Mouse (Mus musculus) spleen, adult 2 months (tissue): ENCODE results near the gene Nhs. TPM values are rescaled to one million over a fixed set of nuclear protein-coding genes. Genes with fewer than 3 reads are reported as not detected.

Experiments
- DNase-seq, 2 experiments: peaks; one replicate each; pipeline versions ENCODE4 v3.0.0 to v3.0.0-alpha.2; 2012 to 2021; ENCODE audit warnings: low spot score in 2 of 2, low read depth in 1 of 2
- H3K27ac ChIP-seq: fragments of 200-500 bp; 2 replicates; pipeline ENCODE4 v1.5.1; 2012; ENCODE audit warnings: low read length, inconsistent platforms; ENCODE audit not compliant: insufficient read depth
- H3K27me3 ChIP-seq: fragments of 200-500 bp; 2 replicates; pipeline ENCODE4 v1.6.1; 2012; ENCODE audit warnings: mild to moderate bottlenecking, moderate library complexity, low read length, inconsistent platforms; ENCODE audit not compliant: control insufficient read depth, insufficient read depth
- H3K36me3 ChIP-seq: fragments of 200-500 bp; 2 replicates; pipeline ENCODE4 v1.6.1; 2012; ENCODE audit warnings: mild to moderate bottlenecking, low read length, inconsistent platforms; ENCODE audit not compliant: control insufficient read depth, insufficient read depth
- H3K4me1 ChIP-seq: fragments of 200-500 bp; 2 replicates; pipeline ENCODE4 v1.6.1; 2011; ENCODE audit warnings: inconsistent platforms; ENCODE audit not compliant: control insufficient read depth, insufficient read depth, insufficient read length
- H3K4me3 ChIP-seq: fragments of 200-500 bp; 2 replicates; pipeline ENCODE4 v1.5.1; 2011; ENCODE audit warnings: mild to moderate bottlenecking, inconsistent platforms; ENCODE audit not compliant: insufficient read depth, insufficient read length; ENCODE audit errors: extremely low read depth
- CTCF ChIP-seq: fragments of 200-500 bp; IDR thresholded peaks from 2 replicates; pipeline ENCODE4 v1.5.1; 2011; ENCODE audit warnings: mild to moderate bottlenecking, inconsistent platforms; ENCODE audit not compliant: insufficient read depth, insufficient read length, insufficient replicate concordance; ENCODE audit errors: extremely low read depth
- POLR2A ChIP-seq: fragments of 200-500 bp; IDR thresholded peaks from 2 replicates; pipeline ENCODE4 v1.6.1; 2011; ENCODE audit warnings: low read depth, low read length, inconsistent platforms
- WGBS: fragments of 180-500 bp; shearing (Covaris S2); methylation state at CpG from one replicate; pipeline ENCODE4 v1.1.7; 2018; 5-methylcytosine and 5-hydroxymethylcytosine counted together
- polyA plus RNA-seq: library from polyadenylated mRNA; depleted of rRNA; stranded (reverse); fragments of >200 nt; gene quantifications from 2 replicates; pipeline ENCODE4 v1.2.3, GENCODE M21; 2012

Gene Nhs
- polyA plus RNA-seq, 1 experiment, result 0.28 TPM

DNA sequence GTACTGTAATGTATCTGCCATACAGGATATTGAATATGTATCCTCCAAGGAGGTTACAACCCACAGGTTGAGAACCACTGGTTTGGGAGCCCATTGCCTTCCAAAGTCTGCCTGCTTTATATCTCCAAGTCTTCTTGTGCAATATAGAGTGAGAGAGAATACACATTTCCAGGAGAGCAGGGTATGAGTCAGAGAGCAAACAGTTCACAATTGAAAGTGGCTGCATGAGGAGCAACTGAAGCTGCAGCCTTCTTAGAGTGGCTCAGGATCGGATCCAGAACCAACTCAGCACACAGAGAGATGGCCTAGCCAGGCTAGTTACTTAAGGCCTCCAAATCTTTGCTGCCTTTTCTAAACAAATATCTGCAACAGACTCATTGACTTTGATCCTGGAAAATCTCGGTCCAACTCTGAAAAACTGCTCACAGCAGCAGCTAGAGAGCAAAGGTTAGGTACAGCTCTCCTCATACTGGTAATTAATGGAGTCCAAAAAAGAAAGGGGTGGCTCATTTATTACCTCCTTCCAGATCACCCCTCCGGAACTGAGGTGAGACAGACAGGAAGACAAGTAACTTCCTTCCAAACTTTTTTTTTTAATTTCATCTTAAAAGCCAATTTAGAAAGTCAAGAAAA is 56.6 kb downstream of the Nhs start:
- H3K36me3 ChIP-seq, result no peaks in the 10 kb centered on the region
- no peak overlapping the region for H3K27ac ChIP-seq
- H3K27me3 ChIP-seq, result no peaks in the 10 kb centered on the region
- H3K4me1 ChIP-seq, result no peaks in the 10 kb centered on the region
- 57% methylated on average over 3 of the region's 3 CpGs for WGBS
- no peak overlapping the region for H3K4me3 ChIP-seq
- no peak for TF ChIP-seq CTCF
- no peak for TF ChIP-seq POLR2A
- no peak for DNase-seq

DNA sequence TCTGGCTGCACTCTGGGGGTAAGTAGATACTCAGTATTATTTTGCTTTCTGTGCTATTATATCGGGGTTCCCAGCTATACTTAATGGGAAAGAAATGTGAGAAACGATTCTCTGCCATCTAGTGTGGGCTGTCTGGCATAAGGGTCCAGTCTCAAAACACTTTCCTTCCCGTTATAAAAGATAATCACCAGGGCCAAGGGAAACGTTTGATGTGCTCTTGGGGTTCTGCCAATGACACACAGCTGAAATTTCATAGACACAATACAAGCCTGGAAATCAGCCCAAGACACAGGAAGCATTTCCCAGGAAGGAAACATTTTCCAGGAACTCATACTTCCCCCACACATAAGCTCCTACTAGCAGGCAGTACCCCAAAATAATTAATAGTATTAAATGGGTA is 61.2 kb downstream of the Nhs start:
- H3K36me3 ChIP-seq, result no peaks in the 10 kb centered on the region
- H3K4me1 ChIP-seq, result no peaks in the 10 kb centered on the region
- no peak overlapping the region for H3K27ac ChIP-seq
- WGBS, result 65% methylated on average over 4 of the region's 4 CpGs
- no peak overlapping the region for H3K4me3 ChIP-seq
- TF ChIP-seq CTCF (no peak), POLR2A (no peak)
- H3K27me3 ChIP-seq, result no peaks in the 10 kb centered on the region
- DNase-seq, result no peak

DNA sequence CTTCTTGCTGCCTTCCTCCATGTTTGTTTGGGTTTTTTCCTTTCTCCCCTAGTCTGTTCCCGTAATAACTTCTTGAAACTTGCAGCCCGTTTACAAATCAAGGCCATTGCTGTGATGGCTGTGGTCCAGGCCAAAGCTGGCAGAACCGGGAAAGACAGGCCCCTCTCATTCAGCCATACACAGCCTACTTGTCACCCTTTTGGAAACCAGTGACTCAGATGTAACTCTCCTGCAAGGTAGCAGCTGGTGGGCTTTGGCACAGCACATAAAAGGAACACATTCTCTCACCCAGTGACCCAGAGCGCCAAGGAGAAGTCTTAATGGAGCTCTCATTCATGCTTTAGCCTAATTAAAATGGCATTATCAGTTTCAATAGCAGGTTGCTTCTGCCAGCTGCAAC is 72.2 kb downstream of the Nhs start:
- no peaks in the 10 kb centered on the region for H3K27me3 ChIP-seq
- DNase-seq, result no peak
- no peak overlapping the region for H3K27ac ChIP-seq
- TF ChIP-seq CTCF, result no peak
- H3K36me3 ChIP-seq, result no peaks in the 10 kb centered on the region
- WGBS, result 74% methylated on average over 4 of the region's 4 CpGs
- no peak overlapping the region for H3K4me3 ChIP-seq
- H3K4me1 ChIP-seq, result no peaks in the 10 kb centered on the region

DNA sequence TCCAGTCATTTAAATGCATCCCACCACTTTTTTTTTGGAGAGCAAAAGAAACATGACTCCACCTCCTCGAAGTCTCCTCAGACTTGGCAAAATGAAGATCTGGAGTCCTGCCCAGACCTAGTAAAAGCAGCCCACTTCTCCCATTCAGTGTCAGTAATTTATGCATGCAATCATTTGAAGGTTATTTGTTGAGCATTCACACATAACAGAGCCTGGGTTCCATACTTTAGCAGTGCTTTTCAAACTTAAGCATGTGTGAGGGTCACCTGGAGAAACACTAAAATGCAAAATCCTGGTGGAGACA is 73.7 kb downstream of the Nhs start:
- no peak overlapping the region for H3K4me3 ChIP-seq
- no peak for DNase-seq
- H3K27me3 ChIP-seq, result no peaks in the 10 kb centered on the region
- no peak overlapping the region for H3K27ac ChIP-seq
- WGBS, result 77% methylated on average over 1 of the region's 1 CpGs
- H3K4me1 ChIP-seq, result no peaks in the 10 kb centered on the region
- H3K36me3 ChIP-seq, result no peaks in the 10 kb centered on the region
- TF ChIP-seq CTCF (no peak), POLR2A (no peak)

DNA sequence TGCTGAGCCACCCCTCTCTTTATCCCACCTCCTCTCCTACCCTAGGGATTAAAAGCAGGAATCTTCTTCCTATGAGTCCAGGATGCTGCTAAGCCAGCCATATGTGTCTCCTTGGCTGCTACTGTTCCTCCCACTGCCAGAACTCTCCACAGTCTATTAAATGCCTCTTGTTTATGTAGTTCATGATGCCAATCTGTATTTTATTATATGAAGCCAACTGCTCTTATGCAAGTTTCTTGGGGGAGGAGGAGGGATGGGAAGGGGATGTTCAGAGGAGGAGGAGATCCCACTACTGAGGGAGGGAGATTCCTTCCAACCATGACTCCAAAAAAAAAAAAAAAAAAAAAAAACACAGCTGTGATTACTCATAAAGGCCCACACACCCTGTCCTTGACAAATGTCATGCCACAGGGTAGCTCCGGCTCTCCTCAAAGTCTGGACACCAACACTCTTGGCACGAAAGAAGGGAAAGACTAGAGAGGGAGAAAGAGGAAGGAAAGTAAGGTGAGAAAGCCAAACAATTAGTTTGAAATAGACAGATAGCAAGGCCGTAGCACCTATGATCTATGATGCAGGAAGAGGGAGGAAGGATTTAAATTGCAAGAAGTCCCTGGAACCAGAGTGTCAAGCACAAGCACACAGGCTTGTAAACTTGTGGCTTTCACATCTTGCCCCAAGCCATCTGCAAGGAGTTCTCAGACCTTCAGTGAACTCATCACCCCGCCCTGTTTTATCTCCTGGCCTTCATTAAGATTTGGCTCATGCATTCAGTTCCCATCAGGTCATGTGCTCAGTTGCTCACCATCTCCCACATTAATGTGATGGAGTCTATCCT is 74.3 kb downstream of the Nhs start:
- Histone ChIP-seq H3K36me3 (no peaks in the 10 kb centered on the region), H3K4me1 (no peaks in the 10 kb centered on the region), H3K4me3 (no peak overlapping the region), H3K27me3 (no peaks in the 10 kb centered on the region), H3K27ac (no peak overlapping the region)
- no peak for TF ChIP-seq CTCF
- TF ChIP-seq POLR2A, result no peak
- no peak for DNase-seq
- 86% methylated on average over 4 of the region's 4 CpGs for WGBS

DNA sequence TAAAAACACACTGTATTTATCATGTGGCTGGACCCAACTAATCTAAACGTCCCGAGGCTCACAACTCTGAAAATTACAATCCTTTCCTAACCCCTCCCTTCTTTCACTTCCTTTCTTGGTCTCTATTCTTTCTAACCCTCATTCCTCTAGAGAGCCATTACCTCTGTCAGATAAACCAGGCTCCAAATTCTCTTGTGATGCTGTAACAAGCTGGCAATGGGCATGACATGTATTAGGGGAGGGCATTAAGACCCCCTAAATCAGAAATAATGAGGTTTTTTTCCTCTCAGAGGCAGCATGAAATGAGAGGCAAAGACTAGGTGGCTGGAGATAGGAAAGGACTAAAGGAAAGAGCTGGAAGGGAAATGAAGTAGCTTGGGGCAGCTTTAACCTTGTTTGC is 96.4 kb downstream of the Nhs start:
- TF ChIP-seq POLR2A (no peak), CTCF (no peak)
- Histone ChIP-seq H3K27me3 (no peaks in the 10 kb centered on the region), H3K36me3 (no peaks in the 10 kb centered on the region), H3K27ac (no peak overlapping the region), H3K4me3 (no peak overlapping the region), H3K4me1 (no peaks in the 10 kb centered on the region)
- DNase-seq, result no peak
- 55% methylated on average over 2 of the region's 2 CpGs for WGBS

DNA sequence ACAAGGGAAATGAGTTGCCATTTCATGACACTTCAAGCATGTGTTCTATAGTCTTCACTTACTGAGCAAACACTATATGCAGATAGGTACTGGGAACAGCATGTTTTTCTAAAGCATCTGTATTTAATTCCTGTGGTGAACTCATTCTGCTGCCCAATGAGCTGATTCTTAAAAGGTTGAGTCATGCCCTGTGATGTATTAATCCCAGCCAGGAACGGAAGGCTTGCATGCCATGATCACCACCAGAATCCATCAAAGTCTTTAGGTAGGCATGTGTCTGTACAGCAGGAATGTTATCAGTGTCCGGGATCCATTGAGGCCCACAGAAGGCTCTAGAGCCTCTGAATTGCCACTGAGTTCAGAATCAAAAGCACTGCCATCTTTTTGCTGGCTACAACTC is 103.9 kb downstream of the Nhs start:
- Histone ChIP-seq H3K27ac (no peak overlapping the region), H3K4me1 (no peaks in the 10 kb centered on the region), H3K36me3 (no peaks in the 10 kb centered on the region), H3K4me3 (no peak overlapping the region), H3K27me3 (no peaks in the 10 kb centered on the region)
- DNase-seq, result no peak
- TF ChIP-seq POLR2A, result no peak
- TF ChIP-seq CTCF, result no peak
- WGBS, result 92% methylated on average over 2 of the region's 2 CpGs
